Mouse (Mus musculus) forebrain, embryonic 12.5 days (tissue): Measurements from ENCODE around the gene 9930111J21Rik2. TPM values are rescaled to one million over a fixed set of nuclear protein-coding genes. Genes with fewer than 3 reads are reported as not detected.
"Not testable (repeated sequence)": the region's sequence is repeated elsewhere in the genome, so short reads cannot be mapped to it uniquely, and the experiment has no call there.

Experiments
- ATAC-seq: fragments of 200-750 bp; cut with Nextera tagmentation; 2 replicates; pipeline ENCODE4 v1.8.0; 2017; ENCODE audit warnings: moderate TSS enrichment; ENCODE audit not compliant: low FRiP score
- H3K27ac ChIP-seq: fragments of 300-500 bp; sonication (generic); 2 replicates; pipeline ENCODE4 v1.5.1; 2016; ENCODE audit warnings: mild to moderate bottlenecking
- H3K27me3 ChIP-seq: fragments of 300-500 bp; sonication (generic); 2 replicates; pipeline ENCODE4 v1.6.1; 2016; ENCODE audit warnings: mild to moderate bottlenecking
- H3K36me3 ChIP-seq: fragments of 300-500 bp; sonication (generic); replicated peaks from 2 replicates; pipeline ENCODE4 v1.6.1; 2016; ENCODE audit warnings: mild to moderate bottlenecking
- H3K4me1 ChIP-seq: fragments of 300-500 bp; sonication (generic); 2 replicates; pipeline ENCODE4 v1.6.1; 2016
- H3K4me2 ChIP-seq: fragments of 300-500 bp; sonication (generic); 2 replicates; pipeline ENCODE4 v1.6.1; 2016; ENCODE audit warnings: mild to moderate bottlenecking, moderate library complexity
- H3K4me3 ChIP-seq: fragments of 300-500 bp; sonication (generic); replicated peaks from 2 replicates; pipeline ENCODE4 v1.5.1; 2016; ENCODE audit warnings: mild to moderate bottlenecking
- H3K9ac ChIP-seq: fragments of 300-500 bp; sonication (generic); 2 replicates; pipeline ENCODE4 v1.6.1; 2016; ENCODE audit warnings: mild to moderate bottlenecking
- H3K9me3 ChIP-seq: fragments of 300-500 bp; sonication (generic); 2 replicates; pipeline ENCODE4 v1.6.1; 2016
- WGBS: fragments of 180-500 bp; shearing (Covaris S2); methylation state at CpG from one replicate; pipeline ENCODE4 v1.1.7; 2016; 5-methylcytosine and 5-hydroxymethylcytosine counted together
- polyA plus RNA-seq: library from polyadenylated mRNA; unstranded; fragments of >200 nt; fragmentation: Nextera tagmentation; extraction: Ambion mirVana; gene quantifications from 2 replicates; pipeline ENCODE4 v1.2.1, GENCODE M21; 2016

9930111J21Rik2 gene
- polyA plus RNA-seq, 1 experiment from 2014 or later: 0.17 TPM

DNA sequence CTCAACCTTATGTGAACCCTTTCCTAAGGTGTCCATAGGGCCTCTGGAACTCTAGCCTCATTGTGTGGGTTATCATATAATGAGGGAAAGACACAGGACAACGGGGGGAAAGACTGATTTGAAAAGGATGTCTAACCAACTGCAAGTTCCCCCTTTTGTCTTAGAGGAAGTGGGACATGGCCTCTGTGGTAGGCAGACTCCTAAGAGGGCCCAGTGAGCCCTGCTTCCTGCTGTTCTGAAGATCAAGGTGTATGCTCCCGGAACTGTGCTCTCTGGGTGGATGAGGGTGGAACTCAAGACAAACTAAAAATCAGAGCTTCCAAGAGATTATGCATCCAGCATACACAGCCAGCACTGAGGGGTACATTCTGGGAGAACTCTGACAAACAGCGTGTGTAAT lies 62.8 kb downstream of the 9930111J21Rik2 start:
- H3K9ac ChIP-seq, ATAC-seq, H3K4me2 ChIP-seq, H3K27ac ChIP-seq, H3K27me3 ChIP-seq, H3K36me3 ChIP-seq, H3K9me3 ChIP-seq, H3K4me1 ChIP-seq, H3K4me3 ChIP-seq: not testable (repeated sequence)
- 84% methylated on average over 2 of the region's 3 CpGs for WGBS

DNA sequence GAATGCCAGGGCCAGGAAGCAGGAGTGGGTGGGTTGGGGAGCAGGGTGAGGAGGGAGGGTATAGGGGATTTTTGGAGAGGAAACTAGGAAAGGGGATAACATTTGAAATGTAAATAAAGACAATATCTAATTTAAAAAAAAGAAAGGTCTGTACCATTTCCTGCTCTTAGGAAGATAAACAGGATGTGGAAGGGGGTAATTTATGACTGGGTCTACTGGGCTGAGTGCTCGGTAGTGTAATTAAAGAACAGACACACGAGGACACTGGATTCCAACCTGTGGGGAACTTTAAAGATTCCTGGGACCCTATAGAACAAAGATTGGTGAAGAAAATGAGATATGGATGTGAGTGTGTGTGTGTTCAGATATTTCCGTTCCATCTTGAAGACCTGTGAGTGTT lies 68.2 kb downstream of the 9930111J21Rik2 start:
- not testable (repeated sequence) for H3K9me3 ChIP-seq, H3K4me2 ChIP-seq, H3K9ac ChIP-seq, H3K36me3 ChIP-seq, H3K27me3 ChIP-seq, ATAC-seq, H3K4me3 ChIP-seq, H3K27ac ChIP-seq, H3K4me1 ChIP-seq
- no CpG with 5 or more reads among the region's 3 CpGs for WGBS

DNA sequence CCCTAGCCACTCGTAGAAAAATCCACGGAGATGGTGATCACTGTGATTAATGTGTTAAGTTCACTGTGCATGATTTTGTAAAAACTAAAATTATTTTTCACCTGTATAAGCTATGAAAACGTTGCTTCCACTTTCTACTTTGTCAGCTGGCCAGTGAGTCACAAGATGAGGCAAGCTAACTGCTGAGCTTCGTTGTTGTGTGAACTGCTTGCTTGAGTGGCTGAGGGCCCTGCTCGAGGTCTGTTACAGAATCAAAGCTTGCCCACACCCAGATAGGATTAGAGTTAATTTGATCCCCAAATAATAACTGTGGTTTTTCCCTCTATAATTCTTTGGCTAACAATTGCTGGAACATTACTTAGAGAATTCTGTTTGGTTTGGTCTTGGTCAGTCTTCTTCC lies 71.0 kb downstream of the 9930111J21Rik2 start:
- H3K36me3 ChIP-seq: not testable (repeated sequence)

DNA sequence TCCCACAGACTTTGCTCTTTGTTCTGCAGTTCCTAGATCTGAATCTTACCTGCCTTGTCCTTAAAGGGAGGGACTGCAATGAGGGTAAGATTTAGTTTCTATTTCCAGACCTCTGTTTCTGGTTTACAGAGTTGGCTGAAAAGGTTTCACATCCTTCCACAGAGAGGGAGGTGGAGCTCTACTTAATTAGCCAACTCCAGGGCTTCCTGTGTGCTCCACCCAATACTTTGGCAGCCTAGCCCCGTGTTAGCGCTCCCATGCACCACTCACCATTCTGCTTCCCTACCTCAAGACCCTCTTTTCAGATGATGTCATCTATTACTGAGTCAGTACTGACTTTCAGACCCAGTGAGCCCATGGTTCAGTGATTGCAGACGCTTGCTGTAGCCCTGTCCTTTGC lies 71.8 kb downstream of the 9930111J21Rik2 start, which contains the start of gene 9930111J21Rik1:
Gene 9930111J21Rik1 (minus strand): TSS at position 148 of the 400 bp plus-strand sequence.
- H3K27ac ChIP-seq, ATAC-seq, H3K4me2 ChIP-seq, H3K4me3 ChIP-seq, H3K4me1 ChIP-seq, H3K36me3 ChIP-seq, H3K9ac ChIP-seq, H3K27me3 ChIP-seq, H3K9me3 ChIP-seq: not testable (repeated sequence)
- WGBS: no CpG with 5 or more reads among the region's 3 CpGs

More for the DNA sequence above, 71.0 kb downstream of the 9930111J21Rik2 start:
- not testable (repeated sequence) for H3K9ac ChIP-seq, H3K27ac ChIP-seq, H3K27me3 ChIP-seq, H3K4me3 ChIP-seq, ATAC-seq, H3K4me1 ChIP-seq, H3K4me2 ChIP-seq, H3K9me3 ChIP-seq
- WGBS: no CpG with 5 or more reads among the region's 5 CpGs

DNA sequence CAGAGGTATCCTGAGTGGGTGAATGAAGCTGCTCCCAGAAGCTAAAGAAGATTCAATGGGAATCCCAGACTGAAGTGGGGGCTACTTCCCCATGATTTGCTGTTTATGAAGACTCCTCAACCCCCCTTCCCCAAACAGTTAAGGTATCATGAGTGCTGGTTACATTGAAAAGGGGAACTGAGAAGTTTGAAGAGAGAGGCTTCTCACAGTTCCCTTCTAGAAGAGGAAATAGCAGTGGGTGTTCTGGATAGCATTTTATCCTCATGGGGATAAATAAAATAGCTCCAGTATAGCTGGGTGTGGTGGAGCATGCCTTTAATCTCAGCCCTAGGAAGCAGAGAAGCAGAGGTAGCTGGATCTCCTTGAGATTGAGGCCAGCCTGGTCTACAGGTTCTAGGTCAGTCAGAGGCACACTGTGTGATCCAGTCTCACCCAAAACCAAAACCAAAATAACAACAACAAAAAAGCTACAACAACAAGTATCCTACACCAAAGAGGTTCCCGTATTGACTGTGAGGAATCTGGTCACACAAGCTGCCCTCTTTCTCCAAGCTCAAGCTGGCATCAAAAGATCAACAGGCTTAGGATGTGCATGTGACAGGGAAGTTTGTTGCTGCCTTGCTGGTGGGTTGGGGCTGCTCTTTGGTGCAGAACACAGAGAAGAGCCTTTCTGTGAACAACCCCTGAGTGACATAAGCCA lies 72.7 kb downstream of the 9930111J21Rik2 start, which contains the start of gene Olfr56:
Gene Olfr56 (plus strand): TSS at position 650 of the 700 bp plus-strand sequence.
- not testable (repeated sequence) for H3K27ac ChIP-seq, H3K4me2 ChIP-seq, H3K4me3 ChIP-seq, H3K9me3 ChIP-seq, H3K9ac ChIP-seq, H3K4me1 ChIP-seq, H3K36me3 ChIP-seq, ATAC-seq, H3K27me3 ChIP-seq
- WGBS: no CpG with 5 or more reads among the region's 1 CpGs

DNA sequence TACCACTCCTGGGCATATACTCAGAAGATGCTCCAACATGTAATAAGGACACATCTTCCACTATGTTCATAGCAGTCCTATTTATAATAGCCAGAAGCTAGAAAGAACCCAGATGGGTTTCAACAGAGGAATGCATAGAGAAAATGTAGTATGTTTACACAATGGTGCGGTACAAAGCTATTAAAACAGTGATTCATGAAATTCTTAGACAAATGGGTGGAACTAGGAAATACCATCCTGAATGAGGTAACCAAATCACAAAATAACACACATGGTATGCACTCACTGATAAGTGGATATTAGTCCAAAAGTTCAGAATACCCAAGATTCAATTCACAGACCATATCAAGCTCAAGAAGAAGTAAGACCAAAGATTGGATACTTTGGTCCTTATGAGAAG lies 76.4 kb downstream of the 9930111J21Rik2 start:
- not testable (repeated sequence) for H3K4me2 ChIP-seq, H3K4me3 ChIP-seq, H3K27me3 ChIP-seq, H3K4me1 ChIP-seq, H3K36me3 ChIP-seq, H3K27ac ChIP-seq, H3K9ac ChIP-seq, H3K9me3 ChIP-seq, ATAC-seq
- no CpG with 5 or more reads among the region's 1 CpGs for WGBS

Other genes with a start within 250 kb of the 9930111J21Rik2 start
- gene Trim41, start 233.9 kb downstream of the 9930111J21Rik2 start, polyA plus RNA-seq: 6.2 and 6.8 TPM in 2 replicates
- 0.76 and 1.00 TPM in 2 replicates for gene Trim7, start 225.1 kb downstream of the 9930111J21Rik2 start, polyA plus RNA-seq
- gene Gm12184, start 224.6 kb downstream of the 9930111J21Rik2 start, polyA plus RNA-seq: 6.8 and 9.4 TPM in 2 replicates
- 1.2 and 1.8 TPM in 2 replicates for gene Irgm1, start 179.6 kb downstream of the 9930111J21Rik2 start, polyA plus RNA-seq
- 0.09 TPM in 1 of 2 replicates, not detected in the other for gene Gm5431, start 149.0 kb downstream of the 9930111J21Rik2 start, polyA plus RNA-seq
- 1.8 and 2.0 TPM in 2 replicates for gene Psme2b, start 105.1 kb downstream of the 9930111J21Rik2 start, polyA plus RNA-seq
- gene Olfr56, start 72.4 kb downstream of the 9930111J21Rik2 start, polyA plus RNA-seq: not detected in 2 replicates
- 0.23 TPM in 1 of 2 replicates, not detected in the other for gene 9930111J21Rik1, start 71.8 kb downstream of the 9930111J21Rik2 start, polyA plus RNA-seq
- not detected in 2 replicates for gene Gm12185, start 59.0 kb downstream of the 9930111J21Rik2 start, polyA plus RNA-seq
- gene Tgtp1, start 57.1 kb downstream of the 9930111J21Rik2 start, polyA plus RNA-seq: not detected in 2 replicates
- not detected in 2 replicates for gene Tgtp2, start 13.0 kb upstream of the 9930111J21Rik2 start, polyA plus RNA-seq
- gene Ifi47, start 25.3 kb upstream of the 9930111J21Rik2 start, polyA plus RNA-seq: 0.18 and 0.50 TPM in 2 replicates
- not detected in 2 replicates for gene Olfr1396, start 63.6 kb upstream of the 9930111J21Rik2 start, polyA plus RNA-seq
- not detected in 2 replicates for gene Olfr1395, start 91.0 kb upstream of the 9930111J21Rik2 start, polyA plus RNA-seq
- gene Olfr1394, start 103.1 kb upstream of the 9930111J21Rik2 start, polyA plus RNA-seq: not detected in 2 replicates
- 0.17 TPM in 1 of 2 replicates, not detected in the other for gene Btnl9, start 135.9 kb upstream of the 9930111J21Rik2 start, polyA plus RNA-seq
- gene Zfp62, start 152.1 kb upstream of the 9930111J21Rik2 start, polyA plus RNA-seq: 60.5 and 63.3 TPM in 2 replicates
- gene Mgat1, start 192.9 kb upstream of the 9930111J21Rik2 start, polyA plus RNA-seq: 31.4 and 35.5 TPM in 2 replicates
- 0.06 and 0.18 TPM in 2 replicates for gene Olfr1393, start 227.1 kb upstream of the 9930111J21Rik2 start, polyA plus RNA-seq
- gene Olfr1392, start 234.0 kb upstream of the 9930111J21Rik2 start, polyA plus RNA-seq: not detected in 2 replicates